Mouse (Mus musculus) heart, embryonic 15.5 days (tissue): Measurements from ENCODE around the gene Ybx2. TPM values are rescaled to one million over a fixed set of nuclear protein-coding genes. Genes with fewer than 3 reads are reported as not detected.
A peak's percentile ranks its signal among the peaks of the same experiment; 100 is the strongest.

ENCODE experiments used
- ATAC-seq: fragments of 200-750 bp; cut with Nextera tagmentation; replicated peaks from 2 replicates; pipeline ENCODE4 v1.8.0; 2017; ENCODE audit warnings: low read depth, moderate TSS enrichment; ENCODE audit not compliant: insufficient number of reproducible peaks, insufficient read depth, low FRiP score
- H3K27ac ChIP-seq: fragments of 300-500 bp; sonication (generic); 2 replicates; pipeline ENCODE4 v1.5.1; 2015; ENCODE audit warnings: mild to moderate bottlenecking, inconsistent platforms
- H3K27me3 ChIP-seq: fragments of 300-500 bp; sonication (generic); 2 replicates; pipeline ENCODE4 v1.6.1; 2015; ENCODE audit warnings: inconsistent platforms
- H3K36me3 ChIP-seq: fragments of 300-500 bp; sonication (generic); 2 replicates; pipeline ENCODE4 v1.6.1; 2015; ENCODE audit warnings: mild to moderate bottlenecking, inconsistent platforms
- H3K4me1 ChIP-seq: fragments of 300-500 bp; sonication (generic); replicated peaks from 2 replicates; pipeline ENCODE4 v1.6.1; 2015; ENCODE audit warnings: inconsistent platforms
- H3K4me2 ChIP-seq: fragments of 300-500 bp; sonication (generic); 2 replicates; pipeline ENCODE4 v1.6.1; 2015; ENCODE audit warnings: inconsistent platforms, mild to moderate bottlenecking, moderate library complexity
- H3K4me3 ChIP-seq: fragments of 300-500 bp; sonication (generic); 2 replicates; pipeline ENCODE4 v1.5.1; 2015; ENCODE audit warnings: mild to moderate bottlenecking, inconsistent platforms
- H3K9ac ChIP-seq: fragments of 300-500 bp; sonication (generic); 2 replicates; pipeline ENCODE4 v1.6.1; 2015; ENCODE audit warnings: mild to moderate bottlenecking, inconsistent platforms
- H3K9me3 ChIP-seq: fragments of 300-500 bp; sonication (generic); replicated peaks from 2 replicates; pipeline ENCODE4 v1.6.1; 2016; ENCODE audit warnings: inconsistent platforms
- WGBS: fragments of 180-500 bp; shearing (Covaris S2); methylation state at CpG from one replicate; pipeline ENCODE4 v1.1.7; 2015; ENCODE audit warnings: mixed read lengths; 5-methylcytosine and 5-hydroxymethylcytosine counted together
- polyA plus RNA-seq: library from polyadenylated mRNA; unstranded; fragments of >200 nt; fragmentation: Nextera tagmentation; extraction: Ambion mirVana; gene quantifications from 2 replicates; pipeline ENCODE4 v1.2.1, GENCODE M21; 2015

The Ybx2 gene
- polyA plus RNA-seq, result 5.5 and 5.7 TPM in 2 replicates

DNA sequence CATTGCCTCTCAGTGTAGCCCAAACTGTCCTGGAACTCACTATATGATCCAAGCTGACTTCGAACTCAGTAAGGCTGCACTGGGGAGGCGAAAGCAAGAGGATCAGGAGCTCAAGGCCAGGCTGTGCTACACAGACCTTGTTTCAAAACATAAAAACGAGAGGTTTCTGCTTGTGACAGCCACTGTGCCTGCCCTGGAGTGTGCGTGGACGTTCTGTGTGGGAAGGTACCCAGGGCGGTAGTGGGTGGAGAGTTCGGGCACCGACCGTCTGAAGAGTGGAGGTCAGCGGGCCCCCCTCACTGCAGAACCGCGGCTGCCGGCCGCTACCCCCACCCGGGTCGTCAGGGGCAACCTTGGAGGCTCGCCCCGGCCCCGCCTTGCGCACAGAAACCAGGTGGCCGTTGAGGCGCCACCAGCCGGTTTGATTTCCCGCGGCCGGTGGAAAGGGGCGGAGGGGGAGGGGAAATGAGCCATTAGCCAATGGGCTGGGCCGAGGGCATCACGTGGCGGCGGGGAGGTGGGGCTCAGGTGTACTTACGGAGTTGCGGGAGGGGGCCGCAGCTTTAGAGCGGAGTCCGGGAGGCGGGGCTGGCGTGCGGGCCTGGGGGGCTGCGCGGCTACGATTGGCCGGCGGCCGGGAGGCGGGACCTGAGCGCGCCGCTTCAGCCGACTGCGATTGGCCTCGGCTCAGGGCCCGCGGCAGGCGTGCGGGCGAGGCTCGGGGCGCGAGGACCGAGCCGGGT, at the start of gene Ybx2:
Ybx2 (plus strand) TSS at position 660 of the 743 bp plus-strand sequence.
- peak within 1 kb of the TSS; percentile 61; the same call in 1 of the 2 replicates for H3K27ac ChIP-seq
- peak; percentile 79 for ATAC-seq
- 2% methylated on average over 60 of the region's 62 CpGs for WGBS

DNA sequence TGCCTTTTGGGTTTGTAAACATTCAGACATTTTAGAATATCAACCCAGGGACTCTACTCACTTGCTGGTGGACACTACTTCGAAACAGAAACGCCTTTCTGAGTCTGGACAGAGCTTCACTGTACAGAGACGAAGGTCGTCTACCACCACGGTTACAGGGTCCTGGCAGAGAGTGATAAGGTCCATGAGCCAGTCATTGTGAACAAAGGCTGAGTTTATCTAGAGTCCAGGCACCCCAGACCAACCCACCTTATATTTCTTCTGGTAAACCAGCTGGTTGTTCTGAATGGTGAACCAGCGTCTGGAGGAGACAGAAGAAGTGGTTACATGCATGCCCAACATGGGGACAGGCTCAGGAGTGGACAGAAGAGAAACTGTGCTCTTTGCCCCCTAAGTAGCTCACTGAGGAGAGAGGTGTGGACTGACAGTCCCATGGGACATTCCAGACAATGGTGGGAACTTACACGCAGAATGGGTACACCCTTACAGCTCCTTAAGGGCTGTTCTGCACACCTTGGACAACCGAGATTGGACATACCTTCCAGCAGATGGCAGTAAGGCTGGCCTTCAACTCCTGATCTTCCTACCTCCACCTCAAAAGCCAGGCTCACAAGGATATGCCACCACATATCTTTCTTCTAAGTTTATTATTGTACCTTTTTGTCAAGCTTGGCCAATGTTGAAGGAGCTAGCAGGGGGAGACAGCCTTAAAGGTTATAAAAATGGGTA, 48.5 kb upstream of the Ybx2 start:
- Histone ChIP-seq H3K9me3 (no peaks in the 10 kb centered on the region), H3K27me3 (peaks cover 3% of the 10 kb centered on the region; the same call in 1 of the 2 replicates), H3K4me3 (no peak overlapping the region), H3K4me2 (no peak overlapping the region), H3K27ac (no peak overlapping the region), H3K9ac (no peak overlapping the region), H3K4me1 (peaks cover 35% of the 10 kb centered on the region), H3K36me3 (no peaks in the 10 kb centered on the region)
- no peak for ATAC-seq
- WGBS, result 49% methylated on average over 8 of the region's 8 CpGs

More for the DNA sequence above, at the start of gene Ybx2:
- peak within 1 kb of the TSS; percentile 100 for H3K4me2 ChIP-seq
- no peaks in the 10 kb centered on the region for H3K36me3 ChIP-seq
- peaks cover 26% of the 10 kb centered on the region for H3K27me3 ChIP-seq
- peak within 1 kb of the TSS; percentile 61 for H3K4me3 ChIP-seq
- H3K9ac ChIP-seq, result peak within 1 kb of the TSS; percentile 67
- H3K4me1 ChIP-seq, result peaks cover 41% of the 10 kb centered on the region
- H3K9me3 ChIP-seq, result no peaks in the 10 kb centered on the region

GRCm38 (mm10) chr11:69891482-69891881, 44.1 kb upstream of the Ybx2 start:
- peaks cover 29% of the 10 kb centered on the region for H3K4me1 ChIP-seq
- H3K27ac ChIP-seq, result no peak overlapping the region
- ATAC-seq, result peak; percentile 49; the same call in 1 of the 2 replicates
- H3K9me3 ChIP-seq, result no peaks in the 10 kb centered on the region
- no peak overlapping the region for H3K9ac ChIP-seq
- WGBS, result 21% methylated on average over 4 of the region's 4 CpGs
- no peak overlapping the region for H3K4me3 ChIP-seq
- H3K27me3 ChIP-seq, result peaks cover 3% of the 10 kb centered on the region; the same call in 1 of the 2 replicates
- no peaks in the 10 kb centered on the region for H3K36me3 ChIP-seq
- H3K4me2 ChIP-seq, result no peak overlapping the region

DNA sequence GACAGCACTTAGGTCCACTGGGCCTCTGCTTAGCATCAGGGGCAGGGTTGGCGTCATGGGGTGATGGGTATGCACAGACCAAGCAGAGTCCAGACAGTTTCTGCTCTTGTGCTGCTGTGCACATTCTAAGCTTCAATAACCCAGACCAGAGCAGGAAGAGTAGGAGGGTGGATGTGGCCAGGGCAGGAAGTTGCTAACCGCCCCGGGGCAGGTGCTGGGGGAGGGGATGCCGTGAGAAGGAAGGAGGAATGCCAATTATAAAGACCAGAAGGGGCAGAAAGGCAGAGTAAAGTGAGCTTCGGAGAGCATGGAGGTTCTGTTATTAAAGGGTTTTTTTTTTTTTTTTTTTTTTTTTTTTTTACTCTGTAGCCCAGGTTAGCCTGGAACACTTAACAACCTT, 40.9 kb upstream of the Ybx2 start:
- Histone ChIP-seq H3K27ac (no peak overlapping the region; the same call in 1 of the 2 replicates), H3K27me3 (peaks cover 3% of the 10 kb centered on the region; the same call in 1 of the 2 replicates), H3K36me3 (no peaks in the 10 kb centered on the region), H3K9me3 (no peaks in the 10 kb centered on the region), H3K4me2 (no peak overlapping the region), H3K4me1 (peaks cover 30% of the 10 kb centered on the region), H3K4me3 (0 out of 2 replicates have a peak overlapping the region, but pooled peaks have one; percentile 10), H3K9ac (no peak overlapping the region)
- WGBS, result 62% methylated on average over 5 of the region's 5 CpGs
- no peak; the same call in 1 of the 2 replicates for ATAC-seq

- no peaks in the 10 kb centered on the region for H3K9me3 ChIP-seq
- H3K36me3 ChIP-seq, result no peaks in the 10 kb centered on the region
- H3K4me3 ChIP-seq, result peak within 1 kb of the TSS; percentile 16; the same call in 1 of the 2 replicates
- no peak for ATAC-seq
- no peak within 1 kb of the TSS for H3K4me2 ChIP-seq
- no peak within 1 kb of the TSS; the same call in 1 of the 2 replicates for H3K27ac ChIP-seq
- no peaks in the 10 kb centered on the region; the same call in 1 of the 2 replicates for H3K27me3 ChIP-seq
- no peak within 1 kb of the TSS for H3K9ac ChIP-seq
- peaks cover 33% of the 10 kb centered on the region for H3K4me1 ChIP-seq
- WGBS, result 59% methylated on average over 4 of the region's 4 CpGs
Measured at GRCm38 (mm10) chr11:69895291-69895690, 40.3 kb upstream of the Ybx2 start, which contains the start of gene Acap1. Gene Acap1 (minus strand): TSS chr11:69895539.

GRCm38 (mm10) chr11:69899870-69900269, 35.7 kb upstream of the Ybx2 start:
- Histone ChIP-seq H3K27ac (no peak overlapping the region), H3K4me1 (peaks cover 30% of the 10 kb centered on the region), H3K4me2 (peak overlapping the region; percentile 87), H3K9ac (peak overlapping the region; percentile 93), H3K27me3 (no peaks in the 10 kb centered on the region; the same call in 1 of the 2 replicates), H3K9me3 (no peaks in the 10 kb centered on the region), H3K4me3 (peak overlapping the region; percentile 95), H3K36me3 (peaks cover 12% of the 10 kb centered on the region)
- no peak for ATAC-seq
- 24% methylated on average over 4 of the region's 4 CpGs for WGBS

- Histone ChIP-seq H3K4me2 (peak within 1 kb of the TSS; percentile 87), H3K9me3 (no peaks in the 10 kb centered on the region), H3K27me3 (no peaks in the 10 kb centered on the region; the same call in 1 of the 2 replicates), H3K36me3 (peaks cover 20% of the 10 kb centered on the region), H3K27ac (peak within 1 kb of the TSS; percentile 99), H3K9ac (peak within 1 kb of the TSS; percentile 93), H3K4me3 (peak within 1 kb of the TSS; percentile 95), H3K4me1 (peaks cover 30% of the 10 kb centered on the region)
- under 1% methylated on average over 38 of the region's 38 CpGs for WGBS
- peak; percentile 92 for ATAC-seq
Measured at GRCm38 (mm10) chr11:69900471-69901405, 34.9 kb upstream of the Ybx2 start, which contains the start of the genes 2810408A11Rik and Neurl4. Gene 2810408A11Rik (minus strand): TSS chr11:69900987. Gene Neurl4 (plus strand): TSS chr11:69901072.

DNA sequence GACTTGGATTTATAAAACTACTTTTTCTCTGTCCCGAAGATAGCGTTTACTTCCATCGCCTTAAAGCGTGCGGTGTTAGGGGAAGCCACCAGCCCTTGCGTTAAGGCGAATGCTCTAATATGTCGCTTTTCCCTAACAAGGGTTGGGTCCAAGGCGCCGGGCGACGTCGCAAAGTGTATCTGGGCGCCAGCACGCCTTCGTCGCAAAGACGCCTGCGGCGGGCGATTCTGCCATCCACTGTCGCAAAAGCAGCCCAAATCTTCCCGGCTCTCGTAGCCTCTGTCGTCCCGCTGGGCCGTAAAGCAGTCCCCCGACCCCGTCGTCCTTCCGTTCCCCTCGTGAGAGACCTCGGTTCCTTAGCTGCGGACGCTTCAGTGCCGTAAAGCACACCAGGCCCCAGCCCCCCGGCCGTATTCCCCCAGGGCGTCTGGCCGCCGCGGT, 34.2 kb upstream of the Ybx2 start:
- Histone ChIP-seq H3K4me2 (peak overlapping the region; percentile 87), H3K36me3 (peaks cover 27% of the 10 kb centered on the region), H3K4me3 (peak overlapping the region; percentile 95), H3K27me3 (no peaks in the 10 kb centered on the region), H3K4me1 (peaks cover 30% of the 10 kb centered on the region), H3K27ac (peak overlapping the region; percentile 99), H3K9ac (peak overlapping the region; percentile 93), H3K9me3 (no peaks in the 10 kb centered on the region)
- WGBS, result under 1% methylated on average over 42 of the region's 42 CpGs
- peak; percentile 81 for ATAC-seq

DNA sequence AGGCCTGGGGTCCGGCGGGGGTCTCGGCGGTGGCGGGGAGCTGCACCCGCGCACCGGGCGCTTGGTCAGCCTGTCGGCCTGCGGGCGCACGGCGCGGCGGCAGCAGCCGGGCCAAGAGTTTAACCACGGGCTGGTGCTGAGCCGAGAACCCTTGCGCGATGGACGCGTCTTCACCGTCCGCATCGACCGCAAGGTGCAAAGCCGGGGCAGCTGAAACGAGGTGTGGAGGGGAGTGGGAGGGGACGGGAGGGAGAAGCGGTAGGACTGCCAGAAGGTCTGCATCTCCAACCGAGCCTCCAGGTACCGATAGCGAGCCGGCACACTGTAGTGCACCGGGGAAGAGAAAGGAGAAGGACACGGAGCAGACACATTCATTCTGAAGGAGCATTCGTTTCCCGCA, 33.6 kb upstream of the Ybx2 start:
- peak overlapping the region; percentile 99 for H3K27ac ChIP-seq
- H3K27me3 ChIP-seq, result no peaks in the 10 kb centered on the region
- WGBS, result under 1% methylated on average over 37 of the region's 39 CpGs
- H3K4me1 ChIP-seq, result peaks cover 30% of the 10 kb centered on the region
- ATAC-seq, result 0 out of 2 replicates have a peak, but pooled peaks have one; percentile 1
- H3K9ac ChIP-seq, result peak overlapping the region; percentile 93
- peak overlapping the region; percentile 87 for H3K4me2 ChIP-seq
- peak overlapping the region; percentile 95 for H3K4me3 ChIP-seq
- H3K36me3 ChIP-seq, result peaks cover 33% of the 10 kb centered on the region
- no peaks in the 10 kb centered on the region for H3K9me3 ChIP-seq

DNA sequence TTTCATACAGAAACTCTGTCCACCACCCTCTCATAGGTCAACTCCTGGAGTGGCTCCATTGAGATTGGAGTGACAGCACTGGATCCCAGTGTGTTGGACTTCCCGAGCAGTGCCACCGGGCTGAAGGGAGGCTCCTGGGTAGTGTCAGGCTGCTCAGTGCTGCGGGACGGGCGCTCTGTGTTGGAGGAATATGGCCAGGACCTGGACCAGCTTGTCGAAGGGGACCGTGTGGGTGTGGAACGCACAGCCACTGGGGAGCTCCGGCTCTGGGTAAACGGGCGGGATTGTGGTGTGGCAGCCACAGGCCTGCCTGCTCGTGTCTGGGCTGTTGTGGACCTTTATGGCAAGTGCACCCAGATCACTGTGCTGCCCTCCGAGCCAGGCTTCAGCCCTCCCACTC, 32.6 kb upstream of the Ybx2 start:
- Histone ChIP-seq H3K36me3 (peaks cover 43% of the 10 kb centered on the region), H3K9me3 (no peaks in the 10 kb centered on the region), H3K4me3 (peak overlapping the region; percentile 95), H3K4me2 (peak overlapping the region; percentile 87), H3K27ac (no peak overlapping the region), H3K9ac (peak overlapping the region; percentile 93; the same call in 1 of the 2 replicates), H3K27me3 (no peaks in the 10 kb centered on the region), H3K4me1 (peaks cover 30% of the 10 kb centered on the region)
- no peak for ATAC-seq
- 79% methylated on average over 13 of the region's 13 CpGs for WGBS
